Mouse (Mus musculus): ENCODE measurements around the gene 1700042G07Rik.
"Not testable (repeated sequence)": the region's sequence is repeated elsewhere in the genome, so short reads cannot be mapped to it uniquely, and the experiment has no call there.

Gene 1700042G07Rik

DNA sequence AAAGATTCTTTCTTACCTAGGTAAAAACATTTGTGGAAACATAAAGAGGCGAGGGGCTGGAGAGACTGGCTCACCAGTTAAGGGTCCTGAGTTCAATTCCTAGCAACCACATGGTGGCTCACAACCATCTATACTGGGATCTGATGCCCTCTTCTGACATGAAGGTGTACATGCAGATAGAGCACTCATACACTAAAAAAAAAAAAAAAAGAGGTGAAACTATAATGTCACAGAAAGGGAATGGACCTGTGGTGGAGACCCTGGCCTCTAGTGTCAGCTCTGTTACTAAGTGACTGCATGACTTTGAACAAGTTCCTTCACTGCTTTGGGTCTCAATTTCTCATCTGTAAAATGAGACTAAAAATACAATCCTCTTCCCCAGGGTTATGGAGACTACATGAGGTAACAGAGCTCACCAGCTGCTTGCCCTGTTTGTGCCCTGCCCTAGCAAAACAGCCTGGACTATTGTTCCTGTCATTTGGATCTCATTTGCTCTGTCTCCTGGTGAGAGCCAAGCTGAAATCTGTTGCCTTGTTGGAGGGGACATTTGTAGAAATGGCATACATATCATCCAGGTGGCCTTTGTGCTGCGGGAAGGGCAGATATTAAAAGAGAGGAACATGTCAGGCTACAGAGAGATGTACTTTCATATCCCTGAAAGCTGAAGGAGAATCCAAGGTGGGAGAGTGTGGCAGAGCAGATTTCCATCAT is 42.9 kb downstream of the 1700042G07Rik start:
- no peak for DNase-seq

DNA sequence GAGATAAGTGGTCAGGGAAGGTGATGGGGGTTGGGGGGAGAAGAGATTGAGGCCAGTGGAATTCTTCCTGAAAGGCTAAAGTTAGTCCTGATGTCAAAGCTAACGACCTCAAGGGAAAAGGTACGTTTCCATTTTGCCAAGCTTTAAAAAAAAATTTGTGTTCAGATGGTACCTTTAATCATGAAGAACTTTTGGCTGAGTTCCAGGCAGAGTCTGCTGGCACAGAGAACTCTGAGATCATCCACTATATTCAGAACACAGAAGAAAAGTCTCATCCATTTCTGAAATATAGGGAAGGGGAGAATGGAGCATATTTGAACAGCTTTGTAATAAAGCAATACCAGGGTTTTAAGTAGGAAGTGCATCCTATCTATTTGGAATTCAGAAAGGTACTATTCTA is 43.9 kb downstream of the 1700042G07Rik start:
- no peak for DNase-seq

DNA sequence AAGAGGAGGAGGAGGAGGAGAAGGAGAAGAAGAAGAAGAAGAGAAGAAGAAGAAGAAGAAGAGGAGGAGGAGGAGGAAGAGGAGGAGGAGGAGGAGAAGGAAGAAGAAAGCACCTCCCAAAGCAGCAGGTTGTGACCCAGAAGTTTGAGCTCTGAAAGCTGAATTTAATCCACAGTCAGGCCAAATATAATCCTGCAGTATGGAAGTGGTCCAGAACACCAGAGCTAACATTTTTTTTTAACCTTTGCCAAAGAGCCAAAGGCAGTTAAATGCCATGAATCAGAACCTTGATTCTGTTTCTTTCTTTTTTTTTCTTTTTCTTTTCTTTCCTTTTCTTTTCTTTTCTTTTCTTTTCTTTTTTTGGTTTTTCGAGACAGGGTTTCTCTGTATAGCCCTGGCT is 44.5 kb downstream of the 1700042G07Rik start:
- DNase-seq, result not testable (repeated sequence)

DNA sequence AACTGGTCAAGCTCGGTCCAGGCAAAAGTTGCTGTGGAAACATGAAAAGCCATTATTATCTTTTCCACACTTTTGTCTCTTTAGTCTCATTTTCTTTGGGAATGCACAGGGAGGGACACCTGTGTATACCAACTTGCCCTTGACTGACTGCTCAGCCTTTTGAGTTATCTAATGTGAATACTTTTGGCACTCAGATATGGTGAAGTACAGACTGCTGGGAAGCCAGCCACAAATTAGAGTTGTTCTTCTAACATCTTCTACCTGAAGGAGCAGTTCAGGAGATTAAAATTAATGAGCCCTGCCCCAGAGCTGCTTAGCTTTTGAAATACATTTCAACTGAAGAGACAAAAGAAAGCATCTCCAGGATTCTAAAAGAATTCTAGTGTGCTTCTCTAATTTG is 45.9 kb downstream of the 1700042G07Rik start:
- no peak for DNase-seq

DNA sequence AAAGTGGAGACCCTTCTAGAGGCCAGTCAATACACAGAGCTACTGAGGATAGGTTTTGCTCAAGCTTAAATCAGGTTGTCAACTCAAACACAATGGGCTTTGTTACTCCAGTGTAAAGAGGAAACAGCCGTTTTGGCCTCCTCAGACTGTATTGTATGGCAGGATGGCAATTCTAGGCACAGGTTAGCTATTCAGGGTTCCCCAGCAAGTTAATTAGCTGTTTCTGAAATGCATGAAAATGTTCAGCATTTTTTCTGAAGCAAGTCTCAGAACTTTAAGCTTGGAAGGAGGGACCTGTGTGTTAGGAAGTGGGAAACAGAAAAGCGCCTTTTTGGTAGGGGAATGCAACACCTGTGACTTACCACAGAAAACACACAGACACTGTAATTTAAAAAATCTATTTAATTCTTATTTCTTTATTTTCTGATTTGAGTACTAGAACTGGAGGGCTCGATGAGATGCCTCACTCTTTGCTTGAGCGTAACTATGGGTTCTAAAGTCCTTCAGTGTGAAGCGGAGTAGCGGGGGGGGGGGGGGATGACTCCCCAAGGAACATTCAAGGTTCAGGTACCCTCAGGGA is 47.0 kb downstream of the 1700042G07Rik start:
- DNase-seq, result peak; percentile 8

DNA sequence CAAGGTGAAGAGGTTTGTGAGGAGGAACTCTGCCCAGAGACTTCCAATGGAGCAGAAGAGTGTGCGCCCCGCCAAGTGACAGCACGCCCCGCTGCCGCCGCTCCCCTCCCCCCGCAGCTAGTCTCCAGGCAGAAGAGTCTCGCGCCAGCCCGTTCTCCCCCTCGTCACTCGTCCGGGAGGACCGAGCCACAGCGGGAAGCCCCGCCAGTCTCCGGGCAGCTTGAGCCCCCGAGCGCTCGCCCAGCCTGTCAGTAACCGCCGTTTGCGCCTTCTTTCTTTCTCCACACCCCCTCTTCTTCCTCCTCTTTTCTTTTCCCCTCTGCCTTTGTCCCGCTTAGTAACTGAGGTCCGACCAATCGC is 47.6 kb downstream of the 1700042G07Rik start:
- no peak for DNase-seq

DNA sequence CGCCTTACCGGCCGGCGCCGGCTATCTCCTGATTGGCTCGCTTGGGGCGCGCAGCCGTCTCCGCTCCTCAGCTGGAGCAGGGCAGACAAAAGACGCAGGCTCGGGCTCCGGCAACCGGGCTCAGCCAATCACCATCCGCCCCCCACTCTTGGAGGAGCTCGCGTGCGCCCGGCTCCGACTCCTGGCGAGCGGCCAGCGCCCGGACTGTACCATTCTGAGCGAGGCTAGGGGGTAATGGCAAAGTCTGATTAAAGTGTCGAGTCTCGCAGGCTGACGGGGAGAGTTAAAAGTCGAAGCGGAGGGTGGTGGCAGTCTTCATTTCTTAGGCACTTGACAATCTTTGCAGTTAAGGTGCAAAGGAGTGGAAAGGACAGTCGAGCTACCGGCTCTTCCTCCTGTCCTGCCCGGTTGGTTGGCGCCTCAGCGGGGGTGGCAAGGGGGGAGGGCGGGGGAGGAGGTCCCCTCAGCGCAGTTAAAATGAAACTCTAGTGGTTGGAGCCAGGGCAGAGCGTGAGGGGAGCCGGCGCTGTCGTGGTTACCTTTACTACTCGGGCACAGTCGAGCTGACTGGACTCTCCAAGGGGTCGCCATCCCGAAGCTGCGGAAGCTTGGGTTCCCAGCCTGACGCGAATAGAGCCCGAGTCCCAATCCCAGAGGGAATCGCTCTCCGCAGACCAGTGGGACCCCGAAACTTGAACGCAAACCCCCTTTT is 48.1 kb downstream of the 1700042G07Rik start, which contains the start of gene Pik3r3:
Gene Pik3r3, plus strand, starts transcription at position 479 of the 712 bp plus-strand sequence.
- peak; percentile 97 for DNase-seq

DNA sequence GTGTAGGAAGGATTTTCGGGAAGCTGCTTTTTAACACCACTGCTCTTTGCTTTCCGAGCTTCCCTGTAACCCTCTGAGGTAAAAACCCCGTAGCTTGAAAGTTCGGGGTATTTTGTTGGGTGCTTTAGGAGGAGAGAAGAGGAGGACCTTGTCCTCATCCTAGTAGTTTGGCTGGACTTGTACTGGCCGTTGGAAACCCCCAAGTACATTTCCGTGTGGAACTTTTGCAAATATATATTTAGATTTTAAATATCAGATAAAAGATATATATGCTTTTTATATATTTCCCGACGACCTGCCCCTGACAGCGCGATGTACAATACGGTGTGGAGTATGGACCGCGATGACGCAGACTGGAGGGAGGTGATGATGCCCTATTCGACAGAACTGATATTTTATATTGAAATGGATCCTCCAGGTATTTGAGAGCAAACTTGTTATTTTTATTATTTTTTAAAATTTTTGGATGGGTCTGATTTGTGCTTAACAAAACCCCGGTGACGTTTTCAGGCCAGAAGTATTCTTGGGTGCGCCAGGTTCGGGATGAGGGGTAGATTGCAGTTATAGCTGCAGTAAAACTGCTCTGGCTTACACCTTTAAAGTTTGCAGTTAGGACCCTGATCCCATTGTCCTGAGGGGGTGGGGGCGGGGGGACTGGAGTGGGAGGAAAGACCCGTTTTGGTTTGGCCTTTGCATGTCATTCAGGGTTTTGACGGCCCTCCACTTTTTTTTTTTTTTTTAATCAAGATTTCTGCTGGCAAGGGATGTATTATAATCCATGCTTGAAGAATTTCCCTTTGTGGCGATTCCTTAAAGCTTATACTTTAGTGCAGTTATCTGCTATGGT is 49.0 kb downstream of the 1700042G07Rik start:
- DNase-seq, result peak; percentile 4

DNA sequence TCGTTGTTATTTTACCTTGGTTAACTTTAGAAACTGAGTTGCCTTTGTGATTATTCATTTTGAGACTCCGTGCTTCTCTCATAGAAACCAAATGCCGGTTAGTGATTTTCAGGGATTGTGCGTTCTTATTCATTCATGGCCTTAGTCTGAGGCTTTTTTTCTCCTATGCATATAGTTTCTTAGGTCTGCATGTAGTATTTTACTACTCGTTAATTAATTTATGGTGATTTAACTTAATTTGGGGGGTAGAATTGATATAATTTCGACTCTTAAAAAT is 49.6 kb downstream of the 1700042G07Rik start:
- DNase-seq, result no peak
